Mouse (Mus musculus) forebrain, embryonic 11.5 days (tissue): ENCODE results near the gene Eya2. TPM values are rescaled to one million over a fixed set of nuclear protein-coding genes. Genes with fewer than 3 reads are reported as not detected.

Experiments used
- ATAC-seq: fragments of 200-750 bp; cut with Nextera tagmentation; replicated peaks from 2 replicates; pipeline ENCODE4 v1.8.0; 2017; ENCODE audit warnings: moderate TSS enrichment; ENCODE audit not compliant: low FRiP score
- DNase-seq: peaks from one replicate; pipeline ENCODE4 v3.0.0-alpha.2; 2017; ENCODE audit warnings: low spot score
- H3K27ac ChIP-seq: fragments of 300-500 bp; sonication (generic); 2 replicates; pipeline ENCODE4 v1.5.1; 2014; ENCODE audit warnings: low read depth, low read length
- H3K27me3 ChIP-seq: fragments of 300-500 bp; sonication (generic); 2 replicates; pipeline ENCODE4 v1.6.1; 2014; ENCODE audit warnings: mild to moderate bottlenecking, low read length, mixed read lengths; ENCODE audit not compliant: control insufficient read depth, insufficient read depth
- H3K36me3 ChIP-seq: fragments of 300-500 bp; sonication (generic); 2 replicates; pipeline ENCODE4 v1.6.1; 2014; ENCODE audit warnings: mild to moderate bottlenecking, low read length, moderate library complexity, mixed read lengths; ENCODE audit not compliant: control insufficient read depth, insufficient read depth
- H3K4me1 ChIP-seq: fragments of 300-500 bp; sonication (generic); replicated peaks from 2 replicates; pipeline ENCODE4 v1.6.1; 2014; ENCODE audit warnings: low read length, mixed read lengths; ENCODE audit not compliant: control insufficient read depth, insufficient read depth
- H3K4me2 ChIP-seq: fragments of 300-500 bp; sonication (generic); 2 replicates; pipeline ENCODE4 v1.6.1; 2014; ENCODE audit warnings: low read depth, mild to moderate bottlenecking, low read length, moderate library complexity, mixed read lengths; ENCODE audit not compliant: severe bottlenecking
- H3K4me3 ChIP-seq: fragments of 300-500 bp; sonication (generic); 2 replicates; pipeline ENCODE4 v1.5.1; 2014; ENCODE audit warnings: low read depth, low read length
- H3K9ac ChIP-seq: fragments of 300-500 bp; sonication (generic); 2 replicates; pipeline ENCODE4 v1.6.1; 2014; ENCODE audit warnings: low read length
- H3K9me3 ChIP-seq: fragments of 300-500 bp; sonication (generic); 2 replicates; pipeline ENCODE4 v1.6.1; 2016; ENCODE audit warnings: low read length, mixed read lengths; ENCODE audit not compliant: control insufficient read depth
- WGBS: fragments of 180-500 bp; shearing (Covaris S2); extraction: QIAGEN DNeasy Blood & Tissue Kit; methylation state at CpG from one replicate; pipeline ENCODE4 v1.1.7; 2014; 5-methylcytosine and 5-hydroxymethylcytosine counted together
- polyA plus RNA-seq: library from polyadenylated mRNA; unstranded; fragments of >200 nt; fragmentation: Nextera tagmentation; extraction: Ambion mirVana; gene quantifications from 2 replicates; pipeline ENCODE4 v1.2.1, GENCODE M21; 2014

Gene Eya2
- polyA plus RNA-seq, 1 experiment from 2014 or later = 10.3 TPM

GRCm38 (mm10) chr2:165644057-165644456 is 49.2 kb downstream of the Eya2 start:
- Histone ChIP-seq H3K4me1 (peaks cover 4% of the 10 kb centered on the region), H3K4me2 (no peak overlapping the region), H3K36me3 (no peaks in the 10 kb centered on the region), H3K4me3 (no peak overlapping the region), H3K27me3 (no peaks in the 10 kb centered on the region), H3K9ac (no peak overlapping the region), H3K27ac (no peak overlapping the region), H3K9me3 (no peaks in the 10 kb centered on the region)
- DNase-seq (no peak), ATAC-seq (no peak)
- 88% methylated on average over 9 of the region's 9 CpGs for WGBS

GRCm38 (mm10) chr2:165651031-165651430 is 56.2 kb downstream of the Eya2 start:
- peaks cover 7% of the 10 kb centered on the region for H3K4me1 ChIP-seq
- no peak overlapping the region for H3K4me3 ChIP-seq
- no peak overlapping the region for H3K4me2 ChIP-seq
- 83% methylated on average over 11 of the region's 11 CpGs for WGBS
- H3K27ac ChIP-seq = no peak overlapping the region
- H3K27me3 ChIP-seq = no peaks in the 10 kb centered on the region
- ATAC-seq = no peak
- no peaks in the 10 kb centered on the region for H3K9me3 ChIP-seq
- no peak for DNase-seq
- H3K9ac ChIP-seq = no peak overlapping the region
- H3K36me3 ChIP-seq = no peaks in the 10 kb centered on the region

GRCm38 (mm10) chr2:165652281-165652680 is 57.4 kb downstream of the Eya2 start:
- no peak overlapping the region for H3K9ac ChIP-seq
- WGBS = 74% methylated on average over 6 of the region's 6 CpGs
- no peak overlapping the region for H3K4me3 ChIP-seq
- no peak overlapping the region for H3K4me2 ChIP-seq
- no peak overlapping the region for H3K27ac ChIP-seq
- peaks cover 7% of the 10 kb centered on the region for H3K4me1 ChIP-seq
- ATAC-seq (no peak), DNase-seq (no peak)
- no peaks in the 10 kb centered on the region for H3K9me3 ChIP-seq
- no peaks in the 10 kb centered on the region for H3K27me3 ChIP-seq
- H3K36me3 ChIP-seq = no peaks in the 10 kb centered on the region

GRCm38 (mm10) chr2:165653001-165653921 is 58.4 kb downstream of the Eya2 start:
- DNase-seq (peak; percentile 70), ATAC-seq (no peak; the same call in 1 of the 2 replicates)
- Histone ChIP-seq H3K27me3 (no peaks in the 10 kb centered on the region), H3K4me3 (no peak overlapping the region), H3K9me3 (no peaks in the 10 kb centered on the region), H3K9ac (no peak overlapping the region), H3K36me3 (no peaks in the 10 kb centered on the region), H3K27ac (0 out of 2 replicates have a peak overlapping the region, but pooled peaks have one; percentile 6), H3K4me1 (peaks cover 7% of the 10 kb centered on the region), H3K4me2 (no peak overlapping the region)
- 53% methylated on average over 14 of the region's 14 CpGs for WGBS

GRCm38 (mm10) chr2:165654151-165654550 is 59.3 kb downstream of the Eya2 start:
- WGBS = 60% methylated on average over 9 of the region's 9 CpGs
- Histone ChIP-seq H3K4me1 (peaks cover 7% of the 10 kb centered on the region), H3K4me2 (no peak overlapping the region), H3K36me3 (no peaks in the 10 kb centered on the region), H3K4me3 (no peak overlapping the region), H3K27me3 (no peaks in the 10 kb centered on the region), H3K9ac (no peak overlapping the region), H3K27ac (no peak overlapping the region), H3K9me3 (no peaks in the 10 kb centered on the region)
- no peak for ATAC-seq
- no peak for DNase-seq

- 82% methylated on average over 10 of the region's 10 CpGs for WGBS
- no peaks in the 10 kb centered on the region for H3K9me3 ChIP-seq
- peaks cover 7% of the 10 kb centered on the region for H3K4me1 ChIP-seq
- H3K27me3 ChIP-seq = no peaks in the 10 kb centered on the region
- no peak for ATAC-seq
- no peak overlapping the region for H3K4me3 ChIP-seq
- H3K4me2 ChIP-seq = no peak overlapping the region
- H3K36me3 ChIP-seq = no peaks in the 10 kb centered on the region
- no peak overlapping the region for H3K9ac ChIP-seq
- no peak overlapping the region for H3K27ac ChIP-seq
- DNase-seq = no peak
Observed at GRCm38 (mm10) chr2:165654696-165655491, 60.1 kb downstream of the Eya2 start.

GRCm38 (mm10) chr2:165656541-165656940 is 61.7 kb downstream of the Eya2 start:
- H3K4me2 ChIP-seq = no peak overlapping the region
- no peak overlapping the region for H3K9ac ChIP-seq
- H3K27ac ChIP-seq = no peak overlapping the region
- H3K4me1 ChIP-seq = peaks cover 7% of the 10 kb centered on the region
- no peaks in the 10 kb centered on the region for H3K9me3 ChIP-seq
- 89% methylated on average over 4 of the region's 4 CpGs for WGBS
- H3K4me3 ChIP-seq = no peak overlapping the region
- no peaks in the 10 kb centered on the region for H3K27me3 ChIP-seq
- ATAC-seq (no peak), DNase-seq (no peak)
- H3K36me3 ChIP-seq = no peaks in the 10 kb centered on the region

GRCm38 (mm10) chr2:165656956-165657355 is 62.1 kb downstream of the Eya2 start:
- H3K4me2 ChIP-seq = no peak overlapping the region
- H3K4me1 ChIP-seq = peaks cover 7% of the 10 kb centered on the region
- H3K27me3 ChIP-seq = no peaks in the 10 kb centered on the region
- ATAC-seq (no peak), DNase-seq (no peak)
- no peak overlapping the region for H3K27ac ChIP-seq
- no peak overlapping the region for H3K9ac ChIP-seq
- no peak overlapping the region for H3K4me3 ChIP-seq
- no peaks in the 10 kb centered on the region for H3K36me3 ChIP-seq
- 72% methylated on average over 6 of the region's 6 CpGs for WGBS
- H3K9me3 ChIP-seq = no peaks in the 10 kb centered on the region
